Mouse (Mus musculus) spleen, adult 2 months (tissue): Measurements from ENCODE around the gene Lmtk2.

Experiments used
- CTCF ChIP-seq: fragments of 200-500 bp; IDR thresholded peaks from 2 replicates; pipeline ENCODE4 v1.5.1; 2011; ENCODE audit warnings: mild to moderate bottlenecking, inconsistent platforms; ENCODE audit not compliant: insufficient read depth, insufficient read length, insufficient replicate concordance; ENCODE audit errors: extremely low read depth
- POLR2A ChIP-seq: fragments of 200-500 bp; IDR thresholded peaks from 2 replicates; pipeline ENCODE4 v1.6.1; 2011; ENCODE audit warnings: low read depth, low read length, inconsistent platforms

GRCm38 (mm10) chr5:144086494-144086893 lies 13.7 kb upstream of the Lmtk2 start:
- TF ChIP-seq POLR2A: no peak
- no peak for TF ChIP-seq CTCF
